Mouse (Mus musculus): Measurements from ENCODE around the gene Gm7358.
"Not testable (repeated sequence)": the region's sequence is repeated elsewhere in the genome, so short reads cannot be mapped to it uniquely, and the experiment has no call there.

Gene Gm7358

DNA sequence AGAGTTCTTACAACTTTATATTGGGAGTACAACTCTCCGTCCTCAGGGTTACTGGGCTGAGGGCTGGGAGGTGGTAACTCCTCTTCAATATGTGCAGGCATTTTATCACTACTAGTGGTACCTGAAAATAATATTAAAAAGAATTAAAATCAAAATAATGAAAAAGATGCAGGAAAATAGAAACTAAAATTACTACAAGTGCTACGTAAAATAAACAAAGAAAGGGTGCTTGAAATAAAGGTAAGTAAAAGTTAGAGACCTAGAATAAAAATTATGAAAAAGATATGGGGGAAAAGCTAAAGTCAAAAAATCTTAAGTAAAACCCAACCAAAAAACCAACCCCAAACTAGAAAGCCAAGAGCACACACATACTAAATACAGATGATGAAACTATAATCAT lies at the start of gene Gm7358:
Gene Gm7358, minus strand, starts transcription at position 101 of the 400 bp plus-strand sequence.
- DNase-seq = not testable (repeated sequence)

DNA sequence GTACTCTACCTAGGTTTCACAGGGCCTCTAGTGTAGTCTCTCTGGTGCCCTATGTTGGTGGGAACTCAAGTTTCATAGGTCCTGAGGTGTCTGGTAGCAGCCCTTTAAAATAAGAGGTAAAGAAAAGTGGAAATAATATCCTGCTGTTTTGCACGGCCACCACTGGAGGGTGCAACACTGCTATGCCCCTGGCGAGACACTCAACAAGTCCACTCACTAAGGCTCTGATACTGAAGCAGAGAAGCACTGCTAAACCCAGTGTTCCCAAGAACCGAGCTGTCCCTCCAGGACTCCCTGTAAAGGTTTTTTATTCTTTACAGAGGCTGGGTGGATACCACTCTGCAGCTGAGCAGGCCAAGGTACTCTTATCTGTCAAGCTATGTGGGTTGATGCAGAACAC lies 43.7 kb upstream of the Gm7358 start:
- DNase-seq = peak; percentile 8

DNA sequence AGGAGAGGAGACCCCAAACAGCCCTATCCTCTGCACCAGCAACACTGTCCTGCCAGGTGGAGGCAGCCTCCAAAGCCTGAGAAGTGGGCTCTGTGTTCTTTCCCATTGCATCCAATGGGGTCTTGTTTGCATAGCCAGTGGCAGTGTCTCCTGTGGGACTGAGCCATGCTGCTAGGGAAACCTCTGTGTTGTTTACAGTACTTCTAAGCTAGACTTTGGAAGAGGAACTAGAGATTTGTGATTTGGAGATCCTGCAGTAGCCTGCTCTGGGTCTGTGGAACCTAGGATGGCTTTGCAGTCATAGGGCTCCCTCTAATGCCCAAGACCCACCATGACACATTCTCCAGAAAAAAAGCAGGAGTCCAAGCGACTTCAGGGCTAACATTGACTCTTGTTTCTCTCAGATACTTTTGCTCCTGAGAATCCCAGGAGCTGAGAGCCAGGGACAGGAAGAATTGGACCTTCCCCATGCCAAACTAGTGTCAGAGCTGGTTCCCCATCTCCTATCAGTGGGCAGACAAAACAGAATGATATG lies 42.2 kb upstream of the Gm7358 start:
- not testable (repeated sequence) for DNase-seq

DNA sequence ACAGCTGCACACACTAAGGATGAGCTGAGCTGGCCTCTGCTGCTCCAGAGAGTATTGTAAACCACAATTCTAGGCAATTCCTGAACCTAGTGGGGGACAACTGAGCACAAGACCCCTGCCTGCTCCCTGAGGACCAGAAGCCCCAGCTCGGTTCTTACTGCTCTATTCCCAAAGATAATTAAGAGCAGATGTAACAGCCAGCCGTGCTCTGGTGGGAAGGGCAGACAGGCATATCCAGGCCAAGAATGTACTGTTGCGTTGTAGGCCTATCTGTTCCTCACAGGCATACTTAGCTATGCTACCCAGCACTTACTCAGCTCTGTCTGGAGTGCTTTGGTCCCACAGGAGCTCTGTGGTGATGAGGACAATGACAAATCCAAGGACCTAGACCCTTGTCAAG lies 40.6 kb upstream of the Gm7358 start:
- not testable (repeated sequence) for DNase-seq

DNA sequence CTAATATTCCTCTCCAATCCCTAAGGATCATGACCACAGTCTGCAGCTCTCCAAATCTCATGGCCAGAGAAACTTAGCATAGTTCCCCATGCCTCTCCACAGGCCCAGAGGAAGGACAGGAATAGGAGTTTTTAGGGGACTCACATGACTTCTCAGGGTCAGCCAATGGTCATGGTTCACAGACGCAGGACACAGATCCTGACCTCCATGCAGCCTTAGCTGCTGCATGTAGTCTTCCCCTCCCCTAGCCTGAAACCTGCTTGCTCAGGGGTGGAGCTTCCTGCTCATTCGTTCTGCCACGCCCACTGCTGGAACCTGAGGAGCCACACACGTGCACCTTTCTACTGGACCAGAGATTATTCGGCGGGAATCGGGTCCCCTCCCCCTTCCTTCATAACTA lies 34.8 kb upstream of the Gm7358 start:
- DNase-seq = not testable (repeated sequence)

DNA sequence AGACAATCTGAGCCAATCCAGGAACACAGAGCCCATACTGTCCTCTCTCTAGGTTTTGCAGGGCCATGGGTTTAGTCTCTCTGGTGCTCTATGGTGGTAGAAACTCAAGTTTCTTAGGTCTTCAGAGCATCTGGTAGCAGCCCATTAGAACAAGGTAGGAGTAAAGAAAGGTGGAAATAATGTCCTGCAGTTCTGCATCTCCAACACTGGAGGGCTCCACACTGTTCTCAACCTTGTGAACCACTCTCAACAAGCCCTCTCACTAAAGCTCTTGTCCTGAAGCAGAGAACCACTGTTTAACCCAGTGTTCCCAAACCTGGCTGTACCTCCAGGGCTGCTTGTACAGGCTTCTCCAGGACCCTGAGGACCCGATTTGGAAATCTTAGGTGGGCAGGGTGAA lies 27.3 kb upstream of the Gm7358 start:
- DNase-seq = not testable (repeated sequence)

DNA sequence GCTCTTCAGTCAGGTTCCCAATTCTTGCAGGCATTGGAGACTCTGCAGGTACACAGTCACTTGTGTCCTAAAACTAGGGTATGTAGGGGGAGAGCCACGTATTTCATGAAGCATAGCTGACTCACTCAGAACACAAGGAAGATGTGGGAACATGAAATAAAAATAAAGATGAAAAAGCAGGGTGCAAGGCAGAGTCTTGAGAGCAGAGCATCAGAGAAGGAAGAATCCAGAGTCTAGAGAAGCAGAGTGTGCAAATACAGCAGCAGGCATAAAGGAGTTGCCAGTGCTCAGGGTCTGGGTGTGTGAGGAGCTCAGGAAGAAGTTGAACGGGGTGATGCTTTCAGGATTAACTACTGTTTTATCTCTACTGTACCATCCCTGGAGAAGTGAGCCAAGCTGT lies 17.5 kb downstream of the Gm7358 start:
- not testable (repeated sequence) for DNase-seq

DNA sequence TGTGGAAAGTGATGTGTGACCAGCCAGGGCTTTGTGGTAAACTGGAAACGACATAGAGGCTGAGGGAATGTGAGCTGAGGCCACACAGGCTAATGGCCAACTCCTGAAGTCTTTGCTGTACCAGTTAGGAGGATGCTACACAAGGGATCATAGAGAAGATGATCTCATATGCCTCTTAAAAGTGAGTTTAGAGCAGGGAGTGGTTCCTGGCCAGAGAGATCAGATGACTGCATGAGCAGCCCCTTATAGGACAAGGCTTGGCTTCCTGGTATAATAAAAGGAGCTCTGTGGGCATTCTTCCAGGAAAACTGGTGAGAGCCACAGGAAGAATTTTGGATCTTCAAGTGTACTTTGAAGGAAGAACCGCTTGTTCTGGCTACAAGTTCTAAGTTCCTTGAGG lies 22.3 kb downstream of the Gm7358 start:
- not testable (repeated sequence) for DNase-seq

DNA sequence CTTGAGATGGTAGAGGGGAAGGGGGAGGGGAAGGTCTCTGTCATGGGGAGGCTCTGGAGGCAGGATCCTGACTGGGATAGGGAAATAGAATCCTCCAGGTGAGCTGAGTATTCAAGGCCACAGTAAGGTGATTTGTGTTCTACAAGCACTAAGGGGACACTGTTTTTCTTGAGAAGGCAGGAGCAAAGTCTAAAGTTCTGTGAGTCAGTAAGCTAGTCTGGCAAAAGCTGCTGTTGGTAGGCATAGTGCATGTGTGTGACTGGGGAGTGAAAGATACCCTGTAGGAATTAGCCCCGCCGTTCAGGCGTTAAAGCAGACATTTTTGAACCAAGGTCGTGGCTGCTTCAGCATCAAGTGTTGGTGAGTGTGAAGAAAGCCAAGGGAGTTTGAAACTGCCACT lies 23.2 kb downstream of the Gm7358 start:
- DNase-seq = not testable (repeated sequence)
